Mouse (Mus musculus): Measurements from ENCODE around the gene Glce.

GRCm38 (mm10) chr9:62125986-62126575 is 3.6 kb upstream of the Glce start:
- TF ChIP-seq E2F4 (IDR thresholded peaks at IDR 0.05; ENCODE audit: insufficient read depth) (no peak), POLR2A (IDR thresholded peaks at IDR 0.05; ENCODE audit: insufficient read length, low read depth) (no peak), MAX (IDR thresholded peaks at IDR 0.05; ENCODE audit: low read depth) (no peak), SRF (IDR thresholded peaks at IDR 0.05; ENCODE audit: control insufficient read depth, insufficient read length, low read depth) (no peak), MYOD1 (IDR thresholded peaks at IDR 0.05; ENCODE audit: control insufficient read depth in 1 of 3, insufficient read length in 2 of 3, low read depth in 2 of 3) (no peak), REST (IDR thresholded peaks at IDR 0.05; ENCODE audit: insufficient read depth, insufficient read length) (no peak), TCF12 (IDR thresholded peaks at IDR 0.05; ENCODE audit: insufficient read depth, poor library complexity, severe bottlenecking) (no peak), TCF3 (IDR thresholded peaks at IDR 0.05; ENCODE audit: insufficient read length, low read depth) (no peak), POLR2AphosphoS2 (IDR thresholded peaks at IDR 0.05; ENCODE audit: insufficient read length, low read depth) (no peak), USF1 (IDR thresholded peaks at IDR 0.05; ENCODE audit: low read depth) (no peak)

All from myocyte (in vitro differentiated cells).